Mouse (Mus musculus) right cerebral cortex, adult 18-20 months (tissue): ENCODE measurements around the gene Cd69.

Source experiments
- DNase-seq: peaks from one replicate; pipeline ENCODE4 v3.0.0; 2022; ENCODE audit warnings: mixed read lengths

Cd69 gene

DNA sequence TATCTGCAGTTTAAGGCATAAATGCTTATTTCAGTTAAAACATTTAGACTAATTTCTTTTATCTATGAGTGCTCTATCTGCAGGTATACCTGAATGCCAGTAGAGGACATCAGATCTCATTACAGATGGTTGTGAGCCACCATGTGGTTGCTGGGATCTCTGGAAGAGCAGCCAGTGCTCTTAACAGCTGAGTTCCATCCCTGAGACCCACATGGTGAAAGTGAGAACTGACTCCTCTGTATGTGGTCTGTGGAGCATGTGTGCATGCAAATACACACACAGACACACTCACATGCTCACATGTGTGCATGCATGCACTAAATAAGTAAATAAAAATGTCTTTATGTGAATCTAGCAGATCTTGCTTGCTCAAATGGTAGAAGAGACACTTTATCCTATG is 29.4 kb downstream of the Cd69 start:
- DNase-seq = no peak

GRCm38 (mm10) chr6:129241907-129242306 is 33.3 kb downstream of the Cd69 start:
- no peak for DNase-seq

GRCm38 (mm10) chr6:129241471-129241870 is 33.8 kb downstream of the Cd69 start:
- DNase-seq = no peak

DNA sequence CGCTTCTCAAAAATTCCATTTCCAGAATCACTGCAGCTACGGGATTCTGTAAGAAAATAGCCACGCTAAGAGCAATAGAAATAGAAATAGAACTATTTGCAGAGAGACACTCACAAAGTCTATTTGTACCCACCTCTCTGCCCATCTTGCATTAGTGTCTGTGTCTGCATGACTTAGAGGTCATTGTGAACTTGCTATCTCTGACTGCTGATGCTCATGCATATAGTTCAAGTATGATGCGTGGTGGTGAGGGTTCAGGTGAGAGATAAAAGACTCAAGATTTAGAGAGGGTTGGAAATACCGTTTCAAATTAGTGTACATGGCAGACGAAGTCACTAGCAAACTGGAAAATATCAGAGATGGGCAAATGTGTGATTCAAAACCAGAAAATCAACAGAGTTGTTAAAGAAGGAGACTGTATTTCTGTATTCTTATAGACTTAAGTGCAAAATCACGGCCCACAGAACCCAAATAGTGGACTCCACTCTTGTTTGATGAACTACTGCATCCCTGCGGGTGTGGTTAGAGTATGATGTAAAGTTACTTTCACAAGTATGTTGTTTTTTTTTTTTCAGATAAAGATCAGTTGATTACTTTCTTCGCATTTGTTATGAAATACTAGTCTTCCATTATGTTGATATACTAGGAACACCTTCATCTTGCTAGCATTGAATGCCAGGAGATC is 35.5 kb downstream of the Cd69 start:
- DNase-seq = no peak

GRCm38 (mm10) chr6:129238275-129239038 is 36.8 kb downstream of the Cd69 start:
- DNase-seq = no peak

GRCm38 (mm10) chr6:129237350-129238274 is 37.6 kb downstream of the Cd69 start:
- DNase-seq = peak; percentile 79

- DNase-seq = no peak
Measured at GRCm38 (mm10) chr6:129236652-129237342, 38.4 kb downstream of the Cd69 start.

DNA sequence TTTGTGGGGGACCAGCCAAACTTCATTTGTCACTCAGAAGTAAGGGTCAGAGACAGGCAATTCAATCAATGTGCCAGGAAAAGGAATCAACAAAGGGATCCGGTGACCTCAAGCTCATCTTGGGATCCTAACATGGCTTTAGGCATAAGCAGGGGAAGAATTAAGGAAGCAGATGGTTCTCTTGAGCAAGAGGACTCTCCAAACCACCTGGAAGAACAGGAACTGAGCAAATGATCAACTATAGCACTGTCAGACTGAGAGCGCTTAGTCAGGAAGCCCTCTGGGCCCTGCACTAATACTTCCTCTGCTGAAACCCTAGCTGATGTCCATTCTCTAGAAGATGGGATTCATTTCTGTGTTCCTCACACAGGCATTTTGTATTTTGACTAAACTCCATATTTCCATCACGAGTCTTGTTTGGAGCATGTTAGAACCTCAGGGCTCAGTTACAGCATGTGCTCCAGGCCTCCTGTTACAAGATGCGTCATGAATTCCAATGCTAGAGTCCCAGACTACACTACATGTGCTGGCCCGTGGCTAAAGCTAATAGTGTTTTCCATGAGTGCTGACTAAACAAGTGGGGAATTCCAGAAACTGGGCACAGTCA is 39.3 kb downstream of the Cd69 start:
- DNase-seq = no peak

DNA sequence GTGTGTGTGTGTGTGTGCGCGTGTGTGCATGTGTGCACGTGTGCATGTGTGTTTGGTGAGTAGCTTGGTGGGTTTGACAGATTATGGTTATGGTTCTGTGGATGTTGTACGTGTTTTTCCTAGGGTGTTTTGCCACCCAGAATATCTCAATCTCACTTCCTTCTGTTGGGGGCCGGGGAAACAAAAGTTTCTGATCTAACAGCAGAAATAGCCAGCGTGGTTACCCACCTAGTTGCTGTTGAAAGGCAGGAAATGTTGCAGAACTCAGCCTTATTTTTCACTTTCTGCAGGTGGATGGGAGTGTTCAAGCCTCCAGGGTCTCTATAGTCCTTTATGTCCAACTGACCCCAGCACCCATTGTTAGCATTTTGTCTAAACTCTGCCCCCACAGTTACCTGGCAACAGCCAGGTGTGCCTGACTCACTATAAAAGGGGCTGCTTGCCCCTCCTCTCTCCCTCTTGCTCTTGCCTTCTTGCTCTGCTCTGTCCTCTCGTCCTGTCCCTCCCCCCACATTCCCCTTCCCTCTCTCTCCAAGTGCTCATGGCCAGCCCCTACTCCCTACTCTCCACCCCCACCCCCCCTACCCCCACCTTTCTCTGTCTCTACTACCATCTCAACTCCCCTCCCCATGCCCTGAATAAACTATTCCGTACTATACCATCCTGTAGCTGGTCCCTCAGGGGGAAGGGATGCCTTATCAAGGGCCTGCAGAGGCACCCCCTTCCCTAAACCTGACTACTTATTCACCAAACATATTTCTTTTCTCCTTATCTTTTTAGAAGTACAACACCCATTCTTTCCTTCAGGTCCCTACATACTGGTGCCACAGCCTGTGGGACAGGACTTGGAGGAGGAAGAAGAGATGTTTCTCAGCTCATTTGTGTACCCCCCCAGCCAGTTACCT is 40.5 kb downstream of the Cd69 start:
- DNase-seq = no peak

- no peak for DNase-seq
Measured at GRCm38 (mm10) chr6:129233955-129234369, 41.3 kb downstream of the Cd69 start.

- no peak for DNase-seq
Measured at GRCm38 (mm10) chr6:129233366-129233954, 41.8 kb downstream of the Cd69 start.

GRCm38 (mm10) chr6:129232842-129233205 is 42.4 kb downstream of the Cd69 start:
- DNase-seq = peak; percentile 25

DNA sequence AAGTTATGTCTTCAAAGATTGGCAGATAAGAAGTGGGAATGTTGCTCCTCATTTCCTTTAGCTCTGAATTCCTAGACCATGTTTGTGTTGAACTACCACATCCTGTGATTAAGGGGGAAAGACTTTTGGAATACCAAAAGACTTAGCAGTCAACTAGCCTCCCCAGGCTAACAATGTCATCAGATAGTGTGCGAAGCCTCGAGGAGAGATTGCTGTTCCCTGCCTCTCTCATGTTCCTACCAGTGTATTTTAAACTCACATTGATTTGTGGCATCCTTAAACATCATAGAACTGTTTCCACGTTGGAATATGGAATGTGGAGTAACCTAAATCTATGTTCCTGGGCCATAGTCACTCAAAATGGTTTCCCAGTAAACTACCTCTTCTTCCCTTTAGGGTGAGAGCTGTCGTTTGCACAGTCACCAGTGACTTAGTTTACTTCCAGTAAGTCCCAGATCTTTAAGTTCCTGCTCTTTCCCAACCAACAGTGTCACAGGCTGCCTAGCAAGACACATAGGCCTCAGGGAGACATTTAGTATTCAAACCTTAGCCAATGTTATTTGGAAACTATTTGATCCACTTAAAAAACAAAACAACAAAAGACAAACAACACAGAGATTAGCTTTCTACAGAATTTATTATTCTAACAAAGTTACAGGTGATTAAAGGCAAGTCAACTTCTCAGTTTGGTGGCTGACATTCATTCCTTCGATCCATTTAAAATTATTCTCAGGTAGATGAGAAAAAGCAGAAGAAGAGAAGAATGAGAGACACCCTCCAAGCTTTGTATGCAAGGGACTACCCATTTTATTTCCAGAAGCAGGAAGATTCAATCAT is 43.0 kb downstream of the Cd69 start:
- DNase-seq = no peak

DNA sequence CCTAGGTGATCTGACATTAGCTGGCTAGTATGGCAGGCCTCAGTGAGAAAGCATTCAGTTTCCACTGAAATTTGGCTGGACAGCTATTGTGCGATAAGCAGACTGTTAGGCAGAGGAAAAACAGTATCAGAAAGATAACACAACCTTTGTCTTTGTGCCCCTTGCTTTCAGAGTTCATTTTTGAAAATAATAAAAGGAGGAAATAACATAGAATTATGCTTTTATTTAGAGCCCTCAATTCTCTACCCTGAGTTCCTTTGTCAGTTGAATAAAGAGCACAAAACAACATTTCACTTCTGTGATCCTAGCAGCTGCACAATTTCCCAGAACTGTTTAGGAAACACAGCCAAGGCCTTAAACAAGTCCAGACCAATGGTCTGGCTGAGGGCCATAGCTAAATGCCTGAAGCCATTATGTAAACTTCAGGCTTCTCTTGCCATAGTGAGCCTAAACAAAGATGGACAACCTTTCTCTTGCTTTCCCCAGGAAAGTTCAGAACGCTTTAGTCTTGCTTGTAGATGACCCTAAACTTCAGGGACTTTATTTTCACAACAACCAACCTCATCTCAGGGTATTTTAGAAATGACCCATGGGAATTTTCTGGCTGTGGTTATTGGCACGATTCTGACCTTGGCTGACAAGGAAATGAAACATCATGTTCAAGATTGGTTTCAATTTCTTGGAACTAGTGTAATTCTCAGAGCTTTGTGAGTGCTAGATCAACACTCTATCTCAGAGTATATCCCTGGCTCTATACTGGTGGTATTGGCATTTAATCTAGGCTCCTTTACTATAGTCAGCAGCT is 45.3 kb downstream of the Cd69 start:
- DNase-seq = no peak

GRCm38 (mm10) chr6:129228935-129229773 is 46.1 kb downstream of the Cd69 start:
- DNase-seq = no peak

DNA sequence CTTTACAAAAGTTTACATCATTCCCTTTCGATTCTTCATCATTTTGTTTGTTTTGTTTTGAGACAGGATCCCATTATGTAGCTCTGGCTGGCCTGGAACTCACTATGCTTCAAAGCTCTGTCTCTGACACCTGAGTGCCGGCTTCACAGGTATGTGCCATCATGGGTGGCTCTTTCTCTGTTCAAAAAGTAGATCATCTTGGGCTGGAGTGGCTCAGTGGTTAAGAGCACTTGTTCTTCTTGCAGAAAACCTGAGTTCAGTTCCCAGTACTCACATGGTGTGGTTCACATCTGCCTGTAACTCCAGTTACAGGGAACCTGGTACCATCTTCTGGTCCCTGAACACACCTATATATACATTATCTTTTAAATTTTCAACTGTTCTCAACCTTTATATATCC is 50.2 kb downstream of the Cd69 start:
- no peak for DNase-seq

GRCm38 (mm10) chr6:129224090-129224489 is 51.1 kb downstream of the Cd69 start:
- no peak for DNase-seq

DNA sequence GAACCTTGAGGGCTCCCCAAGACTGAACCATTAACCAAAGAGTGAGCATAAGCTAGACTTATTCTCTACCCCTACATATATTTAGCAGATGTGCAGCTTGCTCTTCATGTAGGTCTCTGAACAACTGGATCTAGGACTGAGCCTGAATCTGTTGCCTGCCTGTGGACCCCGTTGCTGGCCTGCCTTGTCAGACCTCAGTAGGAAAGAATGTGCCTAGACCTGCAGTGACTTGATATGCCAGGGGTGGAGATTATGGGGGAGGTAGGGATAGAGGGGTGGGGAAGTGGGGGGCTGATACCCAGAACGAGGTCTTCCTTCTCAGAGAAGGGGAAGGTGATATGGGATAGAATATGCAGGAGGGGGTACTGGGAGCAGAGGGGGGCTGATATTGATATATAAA is 51.6 kb downstream of the Cd69 start:
- no peak for DNase-seq
